Mouse (Mus musculus) hindbrain, embryonic 12.5 days (tissue): ENCODE results near the gene Cpa1. TPM values are rescaled to one million over a fixed set of nuclear protein-coding genes. Genes with fewer than 3 reads are reported as not detected.

Experiments used
- ATAC-seq: fragments of 200-750 bp; cut with Nextera tagmentation; 2 replicates; pipeline ENCODE4 v1.8.0; 2017; ENCODE audit warnings: moderate TSS enrichment; ENCODE audit not compliant: low FRiP score
- H3K27ac ChIP-seq: fragments of 300-500 bp; sonication (generic); 2 replicates; pipeline ENCODE4 v1.5.1; 2016; ENCODE audit warnings: mild to moderate bottlenecking
- H3K27me3 ChIP-seq: fragments of 300-500 bp; sonication (generic); 2 replicates; pipeline ENCODE4 v1.6.1; 2016; ENCODE audit warnings: mild to moderate bottlenecking
- H3K36me3 ChIP-seq: fragments of 300-500 bp; sonication (generic); 2 replicates; pipeline ENCODE4 v1.6.1; 2016; ENCODE audit warnings: mild to moderate bottlenecking
- H3K4me1 ChIP-seq: fragments of 300-500 bp; sonication (generic); 2 replicates; pipeline ENCODE4 v1.6.1; 2016
- H3K4me2 ChIP-seq: fragments of 300-500 bp; sonication (generic); replicated peaks from 2 replicates; pipeline ENCODE4 v1.6.1; 2016; ENCODE audit warnings: mild to moderate bottlenecking
- H3K4me3 ChIP-seq: fragments of 300-500 bp; sonication (generic); 2 replicates; pipeline ENCODE4 v1.5.1; 2016; ENCODE audit warnings: mild to moderate bottlenecking
- H3K9ac ChIP-seq: fragments of 300-500 bp; sonication (generic); 2 replicates; pipeline ENCODE4 v1.6.1; 2016; ENCODE audit warnings: mild to moderate bottlenecking, moderate library complexity
- H3K9me3 ChIP-seq: fragments of 300-500 bp; sonication (generic); replicated peaks from 2 replicates; pipeline ENCODE4 v1.6.1; 2016; ENCODE audit warnings: mild to moderate bottlenecking
- WGBS: fragments of 180-500 bp; shearing (Covaris S2); methylation state at CpG from one replicate; pipeline ENCODE4 v1.1.7; 2016; 5-methylcytosine and 5-hydroxymethylcytosine counted together
- polyA plus RNA-seq: library from polyadenylated mRNA; unstranded; fragments of >200 nt; fragmentation: Nextera tagmentation; extraction: Ambion mirVana; gene quantifications from 2 replicates; pipeline ENCODE4 v1.2.1, GENCODE M21; 2016

Cpa1 gene
- polyA plus RNA-seq, 1 experiment from 2014 or later, result 0.30 TPM

DNA sequence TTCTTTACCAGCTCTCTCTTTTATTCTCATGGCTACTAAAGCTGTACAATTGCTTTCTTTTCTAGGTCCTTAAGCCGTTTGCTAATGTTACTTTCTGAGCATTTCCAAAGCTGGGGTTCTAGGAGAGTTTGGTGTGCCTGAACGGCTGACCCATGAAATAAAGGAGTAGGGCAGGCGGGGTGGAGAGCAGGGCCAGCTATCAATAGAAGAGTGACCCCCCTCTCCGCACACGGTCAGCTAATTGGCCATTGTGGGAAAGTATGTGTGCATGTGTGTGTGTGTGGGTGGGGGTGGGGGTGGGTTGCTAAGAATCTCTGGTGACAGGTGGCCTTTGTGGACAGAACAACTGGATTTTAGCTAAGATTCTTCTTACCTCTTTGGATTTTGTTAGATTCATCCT, 27.8 kb upstream of the Cpa1 start:
- no peak for ATAC-seq
- Histone ChIP-seq H3K9me3 (no peaks in the 10 kb centered on the region), H3K4me3 (no peak overlapping the region), H3K4me1 (peaks cover 15% of the 10 kb centered on the region), H3K36me3 (no peaks in the 10 kb centered on the region), H3K27me3 (no peaks in the 10 kb centered on the region), H3K9ac (no peak overlapping the region), H3K4me2 (no peak overlapping the region), H3K27ac (no peak overlapping the region)
- WGBS, result 23% methylated on average over 5 of the region's 5 CpGs

DNA sequence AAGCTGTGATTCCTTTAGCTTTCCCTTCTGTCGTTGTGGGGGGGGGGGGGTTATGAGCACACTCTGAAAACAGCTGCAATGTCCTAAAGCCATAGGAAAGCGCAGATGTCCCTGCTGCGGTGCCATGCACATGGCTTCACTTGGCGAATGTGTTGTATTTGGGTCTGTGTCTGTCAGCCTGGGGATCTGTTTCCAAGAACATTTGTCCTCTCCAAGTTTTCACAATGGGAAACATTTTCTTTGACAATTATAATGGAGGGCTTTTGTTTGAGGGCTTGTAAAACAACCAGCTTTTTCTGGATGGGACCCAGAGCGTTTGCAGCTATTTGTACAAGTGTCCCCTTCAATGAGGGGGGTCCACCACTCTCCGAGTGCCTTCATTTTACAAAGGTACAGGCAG, 24.8 kb upstream of the Cpa1 start:
- Histone ChIP-seq H3K4me2 (no peak overlapping the region), H3K9ac (no peak overlapping the region), H3K4me3 (no peak overlapping the region), H3K27ac (no peak overlapping the region), H3K9me3 (no peaks in the 10 kb centered on the region), H3K4me1 (peaks cover 45% of the 10 kb centered on the region), H3K36me3 (no peaks in the 10 kb centered on the region), H3K27me3 (no peaks in the 10 kb centered on the region)
- 57% methylated on average over 6 of the region's 6 CpGs for WGBS
- ATAC-seq, result no peak

DNA sequence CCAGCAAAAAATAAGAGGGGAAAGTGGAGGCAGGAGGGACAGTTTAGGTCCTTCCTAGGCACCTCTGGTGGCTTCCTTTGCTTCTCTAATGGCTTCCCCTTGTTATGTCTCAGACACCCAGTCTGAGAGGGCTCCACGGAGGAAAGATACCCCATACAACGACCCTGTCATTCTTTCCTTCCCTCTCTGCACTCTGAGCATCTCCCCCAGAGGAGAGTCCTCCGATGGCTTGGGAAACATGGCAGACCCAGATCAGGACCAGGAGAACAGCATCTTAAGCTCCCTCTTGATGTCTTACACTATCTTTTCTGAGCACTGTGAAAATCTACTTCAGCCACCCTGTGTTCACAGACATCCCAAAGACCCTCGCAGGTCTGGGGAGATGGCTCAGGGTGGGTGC, 23.3 kb upstream of the Cpa1 start:
- Histone ChIP-seq H3K4me2 (no peak overlapping the region), H3K4me1 (peaks cover 49% of the 10 kb centered on the region), H3K4me3 (no peak overlapping the region), H3K27me3 (no peaks in the 10 kb centered on the region), H3K27ac (peak overlapping the region; percentile 87; the same call in 1 of the 2 replicates), H3K36me3 (no peaks in the 10 kb centered on the region), H3K9ac (no peak overlapping the region), H3K9me3 (no peaks in the 10 kb centered on the region)
- ATAC-seq, result no peak
- WGBS, result 14% methylated on average over 4 of the region's 4 CpGs

DNA sequence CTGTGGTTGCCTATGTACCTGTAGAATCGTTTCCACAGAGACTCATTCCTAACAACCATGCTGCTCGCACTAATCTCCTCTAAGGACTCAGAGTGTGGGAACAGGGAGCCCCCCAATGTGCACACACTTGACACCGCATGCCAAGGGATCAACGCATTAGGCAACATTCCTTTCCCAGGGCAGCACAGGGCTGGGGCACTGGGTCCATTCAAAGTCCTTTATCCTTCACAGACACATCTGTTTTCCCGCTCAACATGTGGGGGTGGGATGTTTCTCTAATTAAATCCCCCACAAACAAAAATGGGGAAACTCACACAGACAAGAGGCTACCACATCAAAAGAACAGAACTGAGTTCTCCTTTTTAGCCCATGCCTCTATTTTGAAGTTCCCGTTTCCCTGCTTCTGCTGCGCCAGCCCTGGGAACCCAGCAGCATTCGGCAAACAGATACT, 22.5 kb upstream of the Cpa1 start:
- Histone ChIP-seq H3K4me2 (peak overlapping the region; percentile 50), H3K9me3 (no peaks in the 10 kb centered on the region), H3K36me3 (no peaks in the 10 kb centered on the region), H3K4me3 (no peak overlapping the region), H3K27me3 (no peaks in the 10 kb centered on the region), H3K9ac (peak overlapping the region; percentile 44; the same call in 1 of the 2 replicates), H3K27ac (peak overlapping the region; percentile 87), H3K4me1 (peaks cover 46% of the 10 kb centered on the region)
- no peak for ATAC-seq
- 3% methylated on average over 8 of the region's 8 CpGs for WGBS

DNA sequence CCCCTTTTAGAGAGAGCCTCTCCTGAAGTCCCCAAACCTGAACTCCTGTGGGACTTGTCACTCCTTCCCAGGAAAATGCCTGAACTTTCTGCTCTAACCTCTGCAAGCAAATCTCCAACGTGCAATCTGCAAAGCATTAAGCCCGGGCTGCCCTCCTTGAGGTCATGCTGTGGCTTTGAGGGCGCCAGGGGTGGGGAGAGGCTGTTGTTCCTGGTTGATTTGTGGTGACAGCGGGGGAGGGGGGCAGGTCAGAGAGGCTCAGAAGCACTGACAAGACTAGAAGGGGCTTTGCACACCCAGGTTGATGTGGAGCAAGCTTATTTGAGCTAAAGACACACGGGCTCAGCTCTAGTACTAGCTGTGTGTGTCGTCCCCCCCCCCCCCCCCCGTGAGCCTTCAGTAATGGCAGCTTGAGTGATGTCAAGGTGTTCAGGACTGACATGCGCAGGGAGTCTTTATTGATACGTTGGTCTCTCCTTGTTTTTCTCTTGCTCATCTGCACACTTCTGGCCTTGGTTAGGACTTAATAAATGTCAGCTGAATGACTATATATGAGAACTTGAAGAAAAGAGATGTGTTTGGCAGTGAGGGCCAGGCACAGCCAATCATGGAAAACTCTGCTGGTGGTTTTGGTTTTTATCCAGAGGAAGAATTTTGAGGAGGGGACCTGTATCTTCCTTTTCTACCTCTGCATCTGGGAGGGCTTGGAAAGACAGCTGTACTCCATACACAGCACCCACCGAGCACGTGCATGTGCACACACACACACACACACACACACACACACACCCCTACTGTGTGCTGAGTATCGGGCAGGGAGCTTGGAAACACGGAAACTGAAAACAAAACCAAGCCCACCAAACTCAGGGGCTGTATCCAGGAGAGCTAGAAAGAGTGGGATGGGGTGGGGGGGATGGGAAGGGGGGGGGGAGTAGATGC, 21.7 kb upstream of the Cpa1 start:
- Histone ChIP-seq H3K4me1 (peaks cover 40% of the 10 kb centered on the region), H3K27ac (peak overlapping the region; percentile 87), H3K4me2 (peak overlapping the region; percentile 50), H3K36me3 (no peaks in the 10 kb centered on the region), H3K4me3 (peak overlapping the region; percentile 13), H3K27me3 (no peaks in the 10 kb centered on the region), H3K9ac (peak overlapping the region; percentile 44), H3K9me3 (no peaks in the 10 kb centered on the region)
- 4% methylated on average over 13 of the region's 13 CpGs for whole genome bisulfite sequencing
- peak; percentile 62 for ATAC-seq

DNA sequence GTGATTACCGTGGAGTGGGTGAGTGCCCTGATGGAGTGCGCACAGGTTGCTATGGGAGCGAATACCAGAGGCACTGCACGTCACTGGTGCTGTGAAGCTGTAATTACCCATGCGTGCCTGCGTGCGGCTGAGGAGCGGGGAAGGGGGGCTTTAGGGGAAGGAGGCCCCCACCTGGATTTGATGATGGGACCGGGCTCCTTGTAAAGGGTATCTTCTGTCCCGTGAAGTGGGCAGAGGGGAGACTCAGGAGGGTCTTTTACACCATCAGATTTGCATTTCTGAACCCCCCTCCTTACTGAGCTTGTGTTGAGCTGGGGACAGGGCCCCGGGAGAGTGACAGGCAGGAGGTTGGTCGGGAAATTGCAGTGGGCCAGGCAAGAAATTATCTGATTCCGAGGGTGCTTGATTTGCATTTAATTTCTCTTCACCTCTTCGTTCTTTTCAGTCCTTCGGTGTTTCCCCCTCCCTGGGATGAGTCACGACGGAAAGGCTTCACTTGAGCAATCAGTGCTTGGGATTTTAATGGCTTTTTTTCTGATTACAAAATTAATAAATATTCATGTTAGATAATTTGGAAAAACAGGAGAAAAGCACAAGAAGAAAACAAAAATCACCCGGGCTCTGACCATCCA, 20.9 kb upstream of the Cpa1 start:
- WGBS, result 2% methylated on average over 18 of the region's 18 CpGs
- no peaks in the 10 kb centered on the region for H3K9me3 ChIP-seq
- H3K9ac ChIP-seq, result peak overlapping the region; percentile 41; the same call in 1 of the 2 replicates
- H3K4me1 ChIP-seq, result peaks cover 40% of the 10 kb centered on the region
- peak overlapping the region; percentile 87 for H3K27ac ChIP-seq
- ATAC-seq, result peak; percentile 90
- H3K4me3 ChIP-seq, result peak overlapping the region; percentile 13
- H3K27me3 ChIP-seq, result no peaks in the 10 kb centered on the region
- H3K36me3 ChIP-seq, result no peaks in the 10 kb centered on the region
- H3K4me2 ChIP-seq, result peak overlapping the region; percentile 50

DNA sequence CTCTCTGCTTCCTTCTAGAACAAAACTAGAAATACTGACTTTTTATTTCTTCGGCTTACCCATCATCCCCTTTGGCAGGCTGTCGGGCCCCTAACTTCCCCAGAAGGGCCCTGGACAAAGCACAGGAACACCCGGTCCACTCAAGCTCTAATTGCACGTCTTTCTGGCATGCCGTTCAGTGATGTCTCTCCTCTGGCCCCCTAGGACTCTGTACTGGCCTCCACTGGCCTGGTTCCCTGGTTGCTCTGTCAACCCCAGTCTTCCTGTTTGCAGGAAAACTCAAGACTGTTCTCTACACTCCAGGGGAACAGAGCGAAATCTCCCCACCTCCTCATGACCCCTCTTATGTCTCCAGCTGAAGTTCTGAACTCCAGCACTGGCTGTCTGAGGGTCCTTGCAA, 20.3 kb upstream of the Cpa1 start:
- Histone ChIP-seq H3K27me3 (no peaks in the 10 kb centered on the region), H3K36me3 (no peaks in the 10 kb centered on the region), H3K4me3 (no peak overlapping the region), H3K4me1 (peaks cover 40% of the 10 kb centered on the region), H3K27ac (peak overlapping the region; percentile 87), H3K9ac (no peak overlapping the region), H3K4me2 (peak overlapping the region; percentile 15; the same call in 1 of the 2 replicates), H3K9me3 (no peaks in the 10 kb centered on the region)
- no peak for ATAC-seq
- 22% methylated on average over 6 of the region's 6 CpGs for WGBS

DNA sequence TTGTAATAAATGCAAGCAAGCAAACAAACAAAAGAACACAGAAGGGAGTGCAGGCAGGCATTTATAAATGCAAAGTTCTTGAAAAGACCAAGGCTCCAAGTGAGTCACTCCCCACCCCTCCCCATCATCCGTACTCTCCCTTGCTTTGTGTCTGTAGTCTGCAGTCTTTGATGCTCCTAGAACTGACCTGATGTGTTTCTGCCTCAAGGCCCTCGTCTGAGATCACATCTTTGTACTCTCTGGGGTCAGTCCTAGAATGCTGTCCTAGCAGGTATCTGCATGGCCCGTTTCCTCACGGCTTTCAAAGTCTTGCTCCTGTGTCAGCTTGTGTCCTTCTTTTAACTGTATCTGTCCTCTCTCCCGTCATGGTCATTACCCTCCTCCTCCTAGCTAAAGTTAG, 19.4 kb upstream of the Cpa1 start:
- Histone ChIP-seq H3K9ac (no peak overlapping the region), H3K27ac (no peak overlapping the region), H3K4me2 (no peak overlapping the region), H3K36me3 (no peaks in the 10 kb centered on the region), H3K4me1 (peaks cover 40% of the 10 kb centered on the region), H3K9me3 (no peaks in the 10 kb centered on the region), H3K27me3 (no peaks in the 10 kb centered on the region), H3K4me3 (no peak overlapping the region)
- no peak for ATAC-seq
- 56% methylated on average over 5 of the region's 5 CpGs for WGBS

DNA sequence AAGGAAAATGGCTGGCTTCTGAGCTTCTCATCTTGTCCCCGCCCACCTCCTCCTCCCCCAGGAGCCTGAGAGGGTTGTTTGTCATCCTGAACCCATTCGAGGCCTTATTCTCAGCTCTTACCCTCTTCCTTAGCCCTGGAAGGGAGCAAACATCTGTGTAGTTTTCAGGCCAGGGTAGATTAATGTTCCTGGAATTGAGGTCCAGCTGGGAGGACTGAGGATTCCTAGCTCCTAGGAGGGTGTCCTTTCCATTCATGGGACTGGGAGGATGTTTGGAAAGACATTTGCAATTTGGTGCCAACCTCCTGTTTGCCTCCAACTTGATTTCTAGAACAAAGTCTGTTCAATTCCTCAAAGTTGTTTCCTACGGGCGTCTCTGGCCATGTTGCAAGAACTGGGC, 18.4 kb upstream of the Cpa1 start:
- no peak overlapping the region for H3K27ac ChIP-seq
- H3K4me2 ChIP-seq, result no peak overlapping the region
- no peak for ATAC-seq
- peaks cover 40% of the 10 kb centered on the region for H3K4me1 ChIP-seq
- WGBS, result 78% methylated on average over 4 of the region's 4 CpGs
- no peak overlapping the region for H3K4me3 ChIP-seq
- no peaks in the 10 kb centered on the region for H3K9me3 ChIP-seq
- no peak overlapping the region for H3K9ac ChIP-seq
- H3K36me3 ChIP-seq, result no peaks in the 10 kb centered on the region
- H3K27me3 ChIP-seq, result no peaks in the 10 kb centered on the region

DNA sequence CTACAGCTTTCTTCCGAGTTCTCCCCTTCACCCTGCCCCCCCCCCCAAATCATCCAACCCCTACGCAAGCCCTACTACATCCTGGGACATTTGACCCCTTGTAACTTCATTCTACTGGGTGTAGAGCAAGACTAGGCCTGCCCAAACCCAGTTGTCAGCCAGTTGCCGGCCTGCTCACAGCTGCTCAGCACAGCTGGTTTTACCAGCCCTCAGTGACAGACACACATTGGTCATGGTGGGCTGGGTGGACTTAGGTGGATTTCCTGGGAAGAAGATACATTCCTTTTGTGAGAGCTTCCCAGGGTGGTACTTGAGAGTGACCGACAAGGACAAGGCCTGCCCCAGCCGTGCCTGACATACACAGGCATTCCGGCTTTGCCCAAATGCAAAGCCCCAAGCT, 18.0 kb upstream of the Cpa1 start:
- H3K27ac ChIP-seq, result no peak overlapping the region
- H3K36me3 ChIP-seq, result no peaks in the 10 kb centered on the region
- no peak for ATAC-seq
- no peaks in the 10 kb centered on the region for H3K27me3 ChIP-seq
- no peak overlapping the region for H3K4me2 ChIP-seq
- no peak overlapping the region for H3K4me3 ChIP-seq
- H3K9me3 ChIP-seq, result no peaks in the 10 kb centered on the region
- 85% methylated on average over 6 of the region's 6 CpGs for WGBS
- H3K4me1 ChIP-seq, result peaks cover 36% of the 10 kb centered on the region
- H3K9ac ChIP-seq, result no peak overlapping the region

DNA sequence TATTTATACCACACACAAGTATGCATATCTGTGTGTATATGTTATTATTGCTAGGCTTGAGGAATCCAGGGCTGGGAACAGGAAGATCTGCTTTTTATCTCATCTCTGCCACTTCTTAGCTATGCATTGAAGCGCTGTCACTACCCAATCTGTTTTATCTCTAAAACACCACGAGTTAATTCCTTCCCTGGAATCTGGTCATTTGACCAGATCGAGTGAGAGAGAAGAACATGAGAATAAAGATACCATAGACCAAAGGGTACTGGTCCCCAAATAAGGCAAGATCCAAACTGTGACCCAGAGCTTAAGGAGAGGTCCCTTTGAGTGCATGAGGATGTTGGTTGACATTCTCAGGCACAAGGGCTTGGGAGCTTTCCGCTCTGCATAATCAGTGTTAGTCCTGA, 17.0 kb upstream of the Cpa1 start:
- Histone ChIP-seq H3K27me3 (no peaks in the 10 kb centered on the region), H3K27ac (no peak overlapping the region), H3K4me2 (no peak overlapping the region), H3K36me3 (no peaks in the 10 kb centered on the region), H3K9me3 (no peaks in the 10 kb centered on the region), H3K4me1 (peaks cover 27% of the 10 kb centered on the region), H3K4me3 (no peak overlapping the region), H3K9ac (no peak overlapping the region)
- WGBS, result 88% methylated on average over 4 of the region's 4 CpGs
- no peak for ATAC-seq

DNA sequence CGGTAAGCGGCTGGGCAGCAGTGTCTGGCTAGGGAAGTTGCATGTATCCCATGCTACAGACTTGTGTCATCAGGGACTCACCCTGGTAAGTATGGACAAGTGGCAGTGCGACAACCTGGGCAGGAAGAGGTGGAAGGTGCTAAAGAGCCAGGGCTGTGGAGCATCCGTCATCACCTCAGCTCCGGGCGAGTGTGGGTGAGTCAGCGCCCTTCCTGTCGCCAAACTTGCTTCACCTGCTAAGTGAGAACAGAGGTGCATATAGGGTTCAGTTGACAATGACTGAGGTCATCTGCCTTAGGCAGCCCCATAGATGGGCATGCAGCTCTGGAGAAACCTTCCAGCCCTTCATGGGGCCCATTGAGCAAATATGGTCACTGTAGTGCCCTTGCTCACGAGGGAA, 14.3 kb upstream of the Cpa1 start:
- ATAC-seq, result no peak
- no peak overlapping the region for H3K9ac ChIP-seq

More for the DNA sequence above, 14.3 kb upstream of the Cpa1 start:
- H3K27ac ChIP-seq, result no peak overlapping the region
- no peaks in the 10 kb centered on the region for H3K9me3 ChIP-seq
- 91% methylated on average over 9 of the region's 9 CpGs for WGBS
- H3K27me3 ChIP-seq, result no peaks in the 10 kb centered on the region
- H3K4me2 ChIP-seq, result no peak overlapping the region
- H3K4me3 ChIP-seq, result no peak overlapping the region
- H3K4me1 ChIP-seq, result peaks cover 9% of the 10 kb centered on the region
- no peaks in the 10 kb centered on the region for H3K36me3 ChIP-seq
